Mouse (Mus musculus) layer of hippocampus, postnatal 10 days (tissue): ENCODE data around the gene N4bp1. TPM values are rescaled to one million over a fixed set of nuclear protein-coding genes. Genes with fewer than 3 reads are reported as not detected.

Experiments
- DNase-seq, 2 experiments: peaks; one replicate each; pipeline ENCODE4 v3.0.0; 2021; ENCODE audit warnings: low spot score in 2 of 2
- total RNA-seq, 2 experiments: library from RNA; stranded (reverse); gene quantifications; 2 replicates each; pipeline ENCODE4 v1.2.3; 2021

N4bp1 gene
- total RNA-seq, 2 experiments from 2014 or later = 25.9 to 27.0 TPM

- DNase-seq = no peak
These were observed 23.5 kb downstream of the N4bp1 start for GRCm38 (mm10) chr8:86861516-86861915.

- no peak for DNase-seq
These were observed 28.8 kb downstream of the N4bp1 start for GRCm38 (mm10) chr8:86856248-86856647.

- no peak for DNase-seq
These were observed 30.4 kb downstream of the N4bp1 start for GRCm38 (mm10) chr8:86854686-86855085.

- DNase-seq = no peak
These were observed 31.1 kb downstream of the N4bp1 start for GRCm38 (mm10) chr8:86853989-86854373.

- no peak for DNase-seq
These were observed 31.6 kb downstream of the N4bp1 start for GRCm38 (mm10) chr8:86853266-86853988.

GRCm38 (mm10) chr8:86852491-86852890 lies 32.6 kb downstream of the N4bp1 start:
- no peak for DNase-seq

- no peak for DNase-seq
These were observed 36.2 kb downstream of the N4bp1 start for GRCm38 (mm10) chr8:86848876-86849275.

GRCm38 (mm10) chr8:86848401-86848800 lies 36.7 kb downstream of the N4bp1 start:
- no peak for DNase-seq

- no peak for DNase-seq
These were observed 38.0 kb downstream of the N4bp1 start for GRCm38 (mm10) chr8:86847091-86847490.

- no peak for DNase-seq
These were observed 39.2 kb downstream of the N4bp1 start for GRCm38 (mm10) chr8:86845875-86846274.

- no peak for DNase-seq
These were observed 40.2 kb downstream of the N4bp1 start for GRCm38 (mm10) chr8:86844856-86845255.

GRCm38 (mm10) chr8:86843896-86844295 lies 41.2 kb downstream of the N4bp1 start:
- peak; percentile 39 to 54 for DNase-seq

GRCm38 (mm10) chr8:86841556-86842309 lies 43.3 kb downstream of the N4bp1 start:
- DNase-seq = no peak

- DNase-seq = no peak
These were observed 44.9 kb downstream of the N4bp1 start for GRCm38 (mm10) chr8:86840120-86840693.

GRCm38 (mm10) chr8:86838707-86839438 lies 46.2 kb downstream of the N4bp1 start:
- DNase-seq = no peak

GRCm38 (mm10) chr8:86837234-86837633 lies 47.8 kb downstream of the N4bp1 start:
- no peak for DNase-seq

GRCm38 (mm10) chr8:86835881-86836280 lies 49.2 kb downstream of the N4bp1 start:
- DNase-seq = no peak

- no peak for DNase-seq
These were observed 50.4 kb downstream of the N4bp1 start for GRCm38 (mm10) chr8:86834496-86835260.

GRCm38 (mm10) chr8:86833937-86834336 lies 51.1 kb downstream of the N4bp1 start:
- no peak for DNase-seq

GRCm38 (mm10) chr8:86828925-86829324 lies 56.1 kb downstream of the N4bp1 start:
- DNase-seq = no peak

GRCm38 (mm10) chr8:86827199-86827598 lies 57.9 kb downstream of the N4bp1 start:
- no peak for DNase-seq
